Mouse (Mus musculus) CH12.LX (cell line): ENCODE data around the gene Snap91. TPM values are rescaled to one million over a fixed set of nuclear protein-coding genes. Genes with fewer than 3 reads are reported as not detected.

Experiments used
- DNase-seq: peaks from one replicate; pipeline ENCODE4 v3.0.0-alpha.2; 2013; ENCODE audit errors: extremely low read depth
- H3K27ac ChIP-seq: 2 replicates; pipeline ENCODE4 v1.5.1; 2012; ENCODE audit warnings: low read depth, mild to moderate bottlenecking, control low read depth, moderate library complexity; ENCODE audit not compliant: insufficient read depth
- H3K27me3 ChIP-seq: replicated peaks from 2 replicates; pipeline ENCODE3; 2012; ENCODE audit warnings: inconsistent platforms
- H3K36me3 ChIP-seq, 2 experiments: replicated peaks in 1 of 2; 2 replicates each; pipeline versions ENCODE3 to v1.6.1; 2012; ENCODE audit warnings: inconsistent platforms in 1 of 2, low read length in 1 of 2, mild to moderate bottlenecking in 1 of 2, mixed read lengths in 1 of 2, moderate library complexity in 1 of 2; ENCODE audit not compliant: control insufficient read depth in 1 of 2, insufficient read depth in 1 of 2
- H3K4me1 ChIP-seq, 2 experiments: 2 replicates each; pipeline ENCODE4 v1.6.1; 2012; ENCODE audit warnings: inconsistent platforms in 1 of 2, moderate library complexity in 1 of 2; ENCODE audit not compliant: insufficient read depth in 2 of 2, control insufficient read depth in 1 of 2
- H3K4me2 ChIP-seq: 2 replicates; pipeline ENCODE4 v1.6.1; 2012; ENCODE audit warnings: low read depth, mild to moderate bottlenecking, control low read depth; ENCODE audit not compliant: poor library complexity, insufficient read depth, severe bottlenecking
- H3K4me3 ChIP-seq, 3 experiments: fragments of 150-350 bp in 1 of 3; sonication (generic) in 1 of 3; replicated peaks in 1 of 3; 2 replicates each; pipeline versions ENCODE3 to v1.5.1; 2011 to 2012; ENCODE audit warnings: low read depth in 2 of 3, low read length in 2 of 3, mild to moderate bottlenecking in 2 of 3, moderate library complexity in 2 of 3, control low read depth in 1 of 3, improper control_type of control experiment in 1 of 3, inconsistent platforms in 1 of 3, mixed read lengths in 1 of 3; ENCODE audit not compliant: poor library complexity in 1 of 3
- H3K79me2 ChIP-seq: replicated peaks from 2 replicates; pipeline ENCODE4 v1.6.1; 2012; ENCODE audit warnings: mild to moderate bottlenecking, moderate library complexity; ENCODE audit not compliant: control insufficient read depth, poor library complexity, insufficient read depth, severe bottlenecking; ENCODE audit errors: extremely low read depth
- H3K9ac ChIP-seq: 2 replicates; pipeline ENCODE4 v1.6.1; 2012; ENCODE audit warnings: low read depth, mild to moderate bottlenecking, control low read depth, moderate library complexity; ENCODE audit not compliant: insufficient read depth
- H3K9me3 ChIP-seq: replicated peaks from 2 replicates; pipeline ENCODE3; 2012; ENCODE audit warnings: low read length, inconsistent platforms, mixed read lengths
- BHLHE40 ChIP-seq: IDR thresholded peaks from 2 replicates; pipeline ENCODE4 v1.6.1; 2011; ENCODE audit warnings: mild to moderate bottlenecking, low read depth, low read length, improper control_type of control experiment
- EP300 ChIP-seq: IDR thresholded peaks from 2 replicates; pipeline ENCODE4 v1.6.1; 2011; ENCODE audit warnings: low read length, improper control_type of control experiment
- IRF4 ChIP-seq: IDR thresholded peaks from 2 replicates; pipeline ENCODE4 v1.6.1; 2014; ENCODE audit warnings: low read depth, mild to moderate bottlenecking, inconsistent platforms, low read length, improper control_type of control experiment
- JUN ChIP-seq: IDR thresholded peaks from 2 replicates; pipeline ENCODE4 v1.6.1; 2011; ENCODE audit warnings: low read depth, mild to moderate bottlenecking, low read length, improper control_type of control experiment, moderate library complexity; ENCODE audit not compliant: insufficient read depth
- JUND ChIP-seq: conservative IDR thresholded peaks from 2 replicates; pipeline ENCODE4 v1.6.1; 2011; ENCODE audit warnings: low read depth, low read length, improper control_type of control experiment
- MAX ChIP-seq: IDR thresholded peaks from 2 replicates; pipeline ENCODE4 v1.6.1; 2011; ENCODE audit warnings: low read length, improper control_type of control experiment
- MXI1 ChIP-seq: IDR thresholded peaks from 2 replicates; pipeline ENCODE4 v1.6.1; 2011; ENCODE audit warnings: mild to moderate bottlenecking, low read depth, low read length, improper control_type of control experiment
- NELFE ChIP-seq: IDR thresholded peaks from 2 replicates; pipeline ENCODE4 v1.6.1; 2011; ENCODE audit warnings: low read depth, low read length, improper control_type of control experiment
- NRF1 ChIP-seq: IDR thresholded peaks from 2 replicates; pipeline ENCODE4 v1.6.1; 2014; ENCODE audit warnings: low read depth, mild to moderate bottlenecking, inconsistent platforms, low read length, improper control_type of control experiment, moderate library complexity
- PAX5 ChIP-seq: IDR thresholded peaks from 2 replicates; pipeline ENCODE4 v1.6.1; 2012; ENCODE audit warnings: low read length, inconsistent platforms, mixed read lengths
- POLR2A ChIP-seq: IDR thresholded peaks from 2 replicates; pipeline ENCODE4 v1.6.1; 2011; ENCODE audit warnings: low read depth, mild to moderate bottlenecking, improper control_type of control experiment, low read length
- RAD21 ChIP-seq: IDR thresholded peaks from 2 replicates; pipeline ENCODE4 v1.6.1; 2011; ENCODE audit warnings: low read depth, mild to moderate bottlenecking, low read length, improper control_type of control experiment, moderate library complexity
- SIN3A ChIP-seq: IDR thresholded peaks from 2 replicates; pipeline ENCODE4 v1.6.1; 2012; ENCODE audit warnings: low read length, improper control_type of control experiment, inconsistent platforms
- TBP ChIP-seq: conservative IDR thresholded peaks from 2 replicates; pipeline ENCODE4 v1.6.1; 2011; ENCODE audit warnings: low read depth, low read length, improper control_type of control experiment
- UBTF ChIP-seq: IDR thresholded peaks from 2 replicates; pipeline ENCODE4 v1.6.1; 2012; ENCODE audit warnings: low read depth, mild to moderate bottlenecking, inconsistent platforms, low read length, improper control_type of control experiment, moderate library complexity
- USF1 ChIP-seq: IDR thresholded peaks from 2 replicates; pipeline ENCODE4 v1.6.1; 2014; ENCODE audit warnings: low read depth, mild to moderate bottlenecking, inconsistent platforms, low read length, improper control_type of control experiment
- USF2 ChIP-seq: conservative IDR thresholded peaks from 2 replicates; pipeline ENCODE4 v1.6.1; 2011; ENCODE audit warnings: low read depth, low read length, improper control_type of control experiment
- ZC3H11A ChIP-seq: IDR thresholded peaks from 2 replicates; pipeline ENCODE4 v1.6.1; 2012; ENCODE audit warnings: low read depth, mild to moderate bottlenecking, inconsistent platforms, low read length, improper control_type of control experiment
- ZKSCAN1 ChIP-seq: IDR thresholded peaks from 2 replicates; pipeline ENCODE4 v1.6.1; 2012; ENCODE audit warnings: low read depth, inconsistent platforms, low read length, improper control_type of control experiment, borderline replicate concordance
- dilution Hi-C: fragments of 300-500 bp; cut with MboI; formaldehyde crosslinking; loops from 2 replicates; pipeline ENCODE4 v1.14.3; 2020; ENCODE audit warnings: low sequenced_read_pairs; ENCODE audit not compliant: extremely low pct_unique_long_range_greater_than_20kb, extremely low pct_ligation_motif_present
- in situ Hi-C: fragments of 300-500 bp; cut with MboI; formaldehyde crosslinking; loops from 3 replicates; pipeline ENCODE4 v1.14.3; 2019; ENCODE audit warnings: low sequenced_read_pairs, low pct_ligation_motif_present, low pct_unique_long_range_greater_than_20kb, mixed read lengths
- polyA plus RNA-seq: library from polyadenylated mRNA; unstranded; fragments of >175 nt; gene quantifications from 2 replicates; pipeline ENCODE4 v1.2.1, GENCODE M21; 2012; ENCODE audit warnings: low read depth; ENCODE audit not compliant: insufficient read length
- total RNA-seq, 2 experiments: library from RNA; depleted of rRNA; stranded (reverse); fragments of 300-350 nt in 1 of 2; fragments of >200 nt in 1 of 2; gene quantifications; 2 replicates each; pipeline ENCODE4 v1.2.3; 2012 to 2014

Snap91 gene
- total and polyA plus RNA-seq, 3 experiments: 0.12 to 0.41 (median 0.21) TPM

- no peak overlapping the region for H3K4me2 ChIP-seq
- H3K27ac ChIP-seq: no peak overlapping the region
- DNase-seq: no peak
- H3K27me3 ChIP-seq: no peaks in the 10 kb centered on the region
- H3K4me3 ChIP-seq: no peak overlapping the region
- dilution Hi-C loops: no loop called here
- in situ Hi-C loops: no loop called here
- TF ChIP-seq MAX (no peak), EP300 (no peak)
- H3K79me2 ChIP-seq: no peaks in the 10 kb centered on the region
- H3K9ac ChIP-seq: no peak overlapping the region
- H3K9me3 ChIP-seq: no peaks in the 10 kb centered on the region
- no peaks in the 10 kb centered on the region for H3K36me3 ChIP-seq
- H3K4me1 ChIP-seq: no peaks in the 10 kb centered on the region
Measured at GRCm38 (mm10) chr9:86925688-86926087, 45.2 kb upstream of the Snap91 start.

- no peaks in the 10 kb centered on the region for H3K4me1 ChIP-seq
- DNase-seq: no peak
- no peak overlapping the region for H3K27ac ChIP-seq
- TF ChIP-seq SIN3A (no peak), UBTF (no peak), PAX5 (no peak), MXI1 (no peak), RAD21 (no peak)
- in situ Hi-C loops: no loop called here
- H3K79me2 ChIP-seq: no peaks in the 10 kb centered on the region
- dilution Hi-C loops: no loop called here
- no peak overlapping the region for H3K4me3 ChIP-seq
- no peak overlapping the region for H3K9ac ChIP-seq
- H3K36me3 ChIP-seq: no peaks in the 10 kb centered on the region
- no peak overlapping the region for H3K4me2 ChIP-seq
- H3K9me3 ChIP-seq: no peaks in the 10 kb centered on the region
- no peaks in the 10 kb centered on the region for H3K27me3 ChIP-seq
Measured at GRCm38 (mm10) chr9:86922430-86922829, 42.0 kb upstream of the Snap91 start.

GRCm38 (mm10) chr9:86916543-86916942 lies 36.1 kb upstream of the Snap91 start:
- DNase-seq: no peak
- H3K4me3 ChIP-seq: no peak overlapping the region
- in situ Hi-C loops (no loop called here), dilution Hi-C loops (no loop called here)
- no peak overlapping the region for H3K4me2 ChIP-seq
- no peak overlapping the region for H3K27ac ChIP-seq
- no peaks in the 10 kb centered on the region for H3K4me1 ChIP-seq
- H3K79me2 ChIP-seq: no peaks in the 10 kb centered on the region
- H3K9me3 ChIP-seq: no peaks in the 10 kb centered on the region
- H3K27me3 ChIP-seq: no peaks in the 10 kb centered on the region
- no peak for TF ChIP-seq BHLHE40
- no peak for TF ChIP-seq NRF1
- no peak for TF ChIP-seq POLR2A
- no peak for TF ChIP-seq JUN
- TF ChIP-seq NELFE: no peak
- TF ChIP-seq SIN3A: no peak
- no peak for TF ChIP-seq UBTF
- TF ChIP-seq PAX5: no peak
- no peak for TF ChIP-seq TBP
- no peak for TF ChIP-seq USF2
- TF ChIP-seq ZC3H11A: no peak
- TF ChIP-seq ZKSCAN1: no peak
- TF ChIP-seq USF1: no peak
- TF ChIP-seq JUND: no peak
- TF ChIP-seq IRF4: no peak
- TF ChIP-seq RAD21: no peak
- TF ChIP-seq MAX: no peak
- no peaks in the 10 kb centered on the region for H3K36me3 ChIP-seq
- H3K9ac ChIP-seq: no peak overlapping the region
